Mouse (Mus musculus) midbrain, postnatal 0 days (tissue): Measurements from ENCODE around the gene Pex13. TPM values are rescaled to one million over a fixed set of nuclear protein-coding genes. Genes with fewer than 3 reads are reported as not detected.

ENCODE experiments used
- polyA plus RNA-seq: library from polyadenylated mRNA; unstranded; fragments of >200 nt; fragmentation: Nextera tagmentation; extraction: Ambion mirVana; gene quantifications from 2 replicates; pipeline ENCODE4 v1.2.1, GENCODE M21; 2015
- total RNA-seq: library from RNA; depleted of rRNA; stranded (reverse); fragments of >200 nt; gene quantifications from 2 replicates; pipeline ENCODE4 v1.2.3, GENCODE M21; 2014; rRNA removed

Gene Pex13
- total and polyA plus RNA-seq, 2 experiments from 2014 or later: 17.9 to 24.8 TPM

Other genes with a start within 250 kb of the Pex13 start
- gene Ahsa2, start 167.9 kb downstream of the Pex13 start, total RNA-seq: 21.5 and 32.7 TPM in 2 replicates
- 43.9 and 45.3 TPM in 2 replicates for gene Ahsa2, start 167.9 kb downstream of the Pex13 start, polyA plus RNA-seq
- gene 1700093K21Rik, start 144.8 kb downstream of the Pex13 start, total RNA-seq: 0.52 TPM in 1 of 2 replicates, not detected in the other
- 0.20 TPM in 1 of 2 replicates, not detected in the other for gene 1700093K21Rik, start 144.8 kb downstream of the Pex13 start, polyA plus RNA-seq
- gene 0610010F05Rik, start 32.3 kb downstream of the Pex13 start, total RNA-seq: 71.8 and 108 TPM in 2 replicates
- gene 0610010F05Rik, start 32.3 kb downstream of the Pex13 start, polyA plus RNA-seq: 125 and 130 TPM in 2 replicates
- gene Pus10, start 285 bp downstream of the Pex13 start, total RNA-seq: 11.2 and 13.6 TPM in 2 replicates
- 7.7 and 9.5 TPM in 2 replicates for gene Pus10, start 285 bp downstream of the Pex13 start, polyA plus RNA-seq
- 0.90 and 0.99 TPM in 2 replicates for gene Rel, start 105.0 kb upstream of the Pex13 start, total RNA-seq
- 0.29 and 0.38 TPM in 2 replicates for gene Rel, start 105.0 kb upstream of the Pex13 start, polyA plus RNA-seq
- 16.2 and 23.9 TPM in 2 replicates for gene Papolg, start 229.3 kb upstream of the Pex13 start, total RNA-seq
- 9.4 and 10.2 TPM in 2 replicates for gene Papolg, start 229.3 kb upstream of the Pex13 start, polyA plus RNA-seq